Mouse (Mus musculus) gastrocnemius, adult 8-10 months (tissue): Measurements from ENCODE around the gene Tert. TPM values are rescaled to one million over a fixed set of nuclear protein-coding genes. Genes with fewer than 3 reads are reported as not detected.

Experiments
- DNase-seq, 2 experiments: peaks; one replicate each; pipeline ENCODE4 v3.0.0; 2022; ENCODE audit warnings: low spot score in 2 of 2
- total RNA-seq, 4 experiments: library from RNA; stranded (reverse); gene quantifications; 2 replicates each; pipeline ENCODE4 v1.2.4; 2022

The Tert gene
- total RNA-seq, result under 1 TPM in 1 of 4 experiments, not detected in 3; 0.15 TPM

GRCm38 (mm10) chr13:73626745-73627549, at the start of gene Tert:
Gene Tert (plus strand): TSS chr13:73626911.
- no peak for DNase-seq

GRCm38 (mm10) chr13:73577277-73577676, 49.4 kb upstream of the Tert start:
- DNase-seq, result no peak

GRCm38 (mm10) chr13:73591488-73591887, 35.2 kb upstream of the Tert start:
- DNase-seq, result no peak

DNA sequence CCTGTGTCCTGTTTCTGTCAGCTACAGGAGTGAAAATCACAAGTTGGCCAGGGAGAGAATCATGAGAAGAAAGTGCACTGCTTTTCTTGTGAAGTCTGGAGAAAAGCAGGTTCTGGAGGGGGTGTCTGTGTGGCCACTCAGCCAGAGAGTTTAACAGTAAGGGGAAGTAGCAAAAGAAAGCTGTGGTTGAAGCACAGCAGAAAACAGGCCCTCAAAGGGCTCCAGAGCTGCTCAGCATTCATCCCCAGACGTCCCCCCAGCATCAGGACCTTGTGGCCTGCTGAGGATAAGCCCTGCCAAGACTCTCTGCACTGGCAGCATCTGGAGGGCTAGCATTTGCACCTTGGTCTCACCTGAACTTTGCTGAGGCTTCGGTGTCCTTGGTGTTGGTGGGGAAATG, 34.2 kb upstream of the Tert start:
- DNase-seq, result no peak

GRCm38 (mm10) chr13:73596276-73596675, 30.4 kb upstream of the Tert start:
- DNase-seq, result no peak

DNA sequence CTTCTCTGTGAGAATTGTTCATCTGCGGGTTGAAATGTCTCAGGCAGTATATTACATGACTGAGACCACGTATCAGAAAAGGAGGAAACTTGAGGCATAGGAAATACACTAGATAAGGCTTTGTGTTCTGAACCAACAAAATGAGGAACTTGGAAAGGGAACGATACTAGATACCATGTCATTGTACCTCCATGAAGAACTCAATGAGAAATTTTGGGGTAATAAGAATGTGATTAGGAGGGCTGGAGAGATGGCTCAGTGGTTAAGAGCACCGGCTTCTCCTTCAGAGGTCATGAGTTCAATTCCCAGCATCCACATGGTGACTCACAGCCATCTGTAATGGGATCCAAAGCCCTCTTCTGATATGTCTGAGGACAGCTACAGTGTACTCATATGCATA, 26.5 kb upstream of the Tert start:
- no peak for DNase-seq

GRCm38 (mm10) chr13:73603046-73603445, 23.7 kb upstream of the Tert start:
- DNase-seq, result no peak

- peak; percentile 90 to 94 for DNase-seq
Measured at GRCm38 (mm10) chr13:73603522-73604155, 23.1 kb upstream of the Tert start, which contains the start of gene Clptm1l. Gene Clptm1l (plus strand): TSS chr13:73604006.

DNA sequence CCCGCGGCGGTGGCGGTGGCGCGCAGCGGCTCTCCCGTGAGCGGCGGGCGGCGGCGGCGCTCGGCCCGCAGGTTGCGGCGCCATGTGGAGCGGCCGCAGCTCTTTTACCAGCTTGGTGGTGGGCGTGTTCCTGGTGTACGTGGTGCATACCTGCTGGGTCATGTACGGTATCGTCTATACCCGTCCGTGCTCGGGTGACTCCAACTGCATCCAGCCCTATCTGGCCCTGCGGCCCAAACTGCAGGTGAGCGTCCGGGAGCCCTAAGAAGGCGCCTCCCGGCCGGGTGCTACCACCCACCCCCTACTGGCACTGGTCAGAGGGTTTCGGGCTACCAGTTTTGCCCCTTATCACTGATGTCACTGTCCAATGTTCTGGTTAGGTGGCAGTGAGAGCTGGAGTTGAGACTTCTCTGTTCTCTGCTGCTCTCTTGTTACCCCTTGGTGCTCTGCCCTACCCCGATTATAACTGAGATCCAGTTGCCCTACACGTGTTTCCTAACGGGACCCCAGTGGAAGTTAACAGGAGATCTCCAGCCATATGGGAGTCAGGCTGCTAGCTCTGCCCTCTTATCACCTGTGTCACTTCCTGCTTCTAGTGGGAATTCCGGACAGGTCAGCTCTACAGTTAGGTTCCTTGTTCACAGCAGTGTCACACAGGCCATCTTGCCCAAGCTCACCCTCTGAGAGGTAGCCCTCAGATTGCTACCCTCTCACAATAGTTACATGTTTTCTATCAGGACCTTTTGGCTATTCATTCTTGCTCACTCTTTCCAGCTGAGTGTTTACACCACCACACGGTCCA, 22.4 kb upstream of the Tert start:
- no peak for DNase-seq

DNA sequence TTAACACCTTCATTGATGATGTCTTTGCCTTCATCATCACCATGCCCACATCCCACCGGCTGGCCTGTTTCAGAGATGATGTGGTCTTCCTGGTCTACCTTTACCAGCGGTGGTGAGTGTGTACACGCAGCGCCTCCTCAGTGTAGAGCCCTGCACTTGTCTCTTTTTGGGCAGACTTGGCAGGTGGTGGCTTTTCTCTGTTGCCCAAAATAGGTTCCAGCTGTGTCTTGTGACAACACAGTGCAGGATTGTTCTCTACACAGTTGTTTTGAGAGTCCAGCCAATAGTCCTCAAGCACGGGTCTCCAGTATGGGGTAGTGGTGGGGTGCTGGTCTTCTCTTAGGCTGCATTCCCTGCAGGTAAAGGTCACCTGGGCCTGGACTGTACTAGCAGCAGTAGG, 8.3 kb upstream of the Tert start:
- no peak for DNase-seq

DNA sequence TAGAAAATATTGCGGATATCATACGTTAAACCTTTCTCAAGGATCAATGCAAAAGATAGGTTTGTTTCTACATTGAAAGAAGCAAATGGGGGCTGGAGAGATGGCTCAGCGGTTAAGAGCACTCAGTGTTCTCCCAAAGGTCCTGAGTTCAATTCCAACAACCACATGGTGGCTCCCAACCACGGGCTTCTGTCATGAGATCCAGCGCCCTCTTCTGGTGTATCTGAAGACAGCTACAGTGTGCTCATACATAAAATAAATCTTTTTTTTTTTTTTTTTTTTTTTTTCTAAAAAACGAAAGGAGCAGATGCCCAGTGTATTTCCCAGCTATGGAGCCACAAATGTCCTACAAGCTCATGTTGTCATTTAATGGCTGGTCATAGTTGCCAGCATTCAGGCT, 6.1 kb upstream of the Tert start:
- no peak for DNase-seq

DNA sequence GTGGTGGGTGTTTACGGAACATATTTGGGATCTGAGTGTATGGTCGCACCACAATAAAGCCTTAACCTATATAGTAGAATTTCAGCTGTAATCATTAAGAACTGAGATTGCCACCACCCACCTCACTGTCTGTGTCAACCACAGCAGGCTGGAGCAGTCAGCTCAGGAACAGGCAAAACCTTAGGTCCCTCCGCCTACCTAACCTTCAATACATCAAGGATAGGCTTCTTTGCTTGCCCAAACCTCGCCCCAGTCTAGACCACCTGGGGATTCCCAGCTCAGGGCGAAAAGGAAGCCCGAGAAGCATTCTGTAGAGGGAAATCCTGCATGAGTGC, 334 bp upstream of the Tert start:
- no peak for DNase-seq

GRCm38 (mm10) chr13:73628586-73629113, 1.9 kb downstream of the Tert start:
- no peak for DNase-seq

DNA sequence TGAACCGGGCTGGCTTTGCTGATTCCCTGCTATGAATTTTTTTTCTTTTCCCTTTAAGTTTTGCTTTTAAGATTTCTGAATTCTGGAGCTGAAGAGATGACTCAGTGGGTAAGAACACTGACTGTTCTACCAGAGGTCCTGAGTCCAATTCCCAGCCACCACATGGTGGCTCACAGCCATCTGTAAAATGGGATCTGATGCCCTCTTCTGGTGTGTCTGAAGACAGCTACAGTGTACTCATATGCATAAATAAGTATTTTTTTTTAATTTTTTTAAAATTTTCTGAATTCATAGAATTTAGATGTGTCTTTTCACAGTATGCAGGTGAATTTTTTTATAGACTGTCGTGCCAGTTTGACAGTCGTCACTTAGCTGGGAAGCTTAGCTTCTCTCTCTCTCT, 5.1 kb downstream of the Tert start:
- no peak for DNase-seq

DNA sequence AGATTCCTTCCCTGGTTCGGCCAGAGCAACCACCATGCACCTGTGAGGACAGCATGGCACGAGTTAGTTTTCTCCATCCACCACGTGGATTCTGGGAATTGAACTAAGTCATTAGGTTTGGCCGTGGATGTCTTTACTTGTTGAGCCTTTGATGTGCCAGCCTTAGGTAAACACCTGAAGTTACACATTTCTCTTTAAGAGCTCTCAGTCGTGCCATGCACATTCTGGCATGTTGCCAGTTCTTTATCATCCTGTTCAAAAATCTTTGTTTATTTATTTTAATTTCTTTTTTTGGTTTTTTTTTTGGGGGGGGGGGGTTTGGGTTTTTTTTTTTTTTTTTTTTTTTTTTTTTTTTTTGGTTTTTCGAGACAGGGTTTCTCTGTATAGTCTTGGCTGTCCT, 11.1 kb downstream of the Tert start:
- no peak for DNase-seq

DNA sequence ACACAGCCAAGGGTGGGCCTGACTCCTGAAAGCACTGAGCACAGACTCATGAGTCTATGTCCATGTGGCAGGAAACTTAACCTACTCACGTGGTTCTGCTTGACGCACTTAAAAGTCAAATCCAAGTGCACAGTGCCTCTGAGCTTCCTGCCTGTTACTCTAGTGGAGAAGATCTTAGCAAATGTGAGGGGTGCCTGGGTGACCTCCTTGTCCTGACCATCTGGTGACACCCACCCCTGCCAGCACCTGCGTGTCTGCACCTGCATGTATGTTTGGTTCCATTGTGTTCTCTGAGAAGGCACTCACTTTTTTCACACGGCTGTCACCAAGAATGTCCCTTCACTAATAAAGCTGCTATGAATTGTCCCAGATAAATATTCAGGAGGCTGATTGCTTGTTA, 14.6 kb downstream of the Tert start:
- DNase-seq, result no peak

DNA sequence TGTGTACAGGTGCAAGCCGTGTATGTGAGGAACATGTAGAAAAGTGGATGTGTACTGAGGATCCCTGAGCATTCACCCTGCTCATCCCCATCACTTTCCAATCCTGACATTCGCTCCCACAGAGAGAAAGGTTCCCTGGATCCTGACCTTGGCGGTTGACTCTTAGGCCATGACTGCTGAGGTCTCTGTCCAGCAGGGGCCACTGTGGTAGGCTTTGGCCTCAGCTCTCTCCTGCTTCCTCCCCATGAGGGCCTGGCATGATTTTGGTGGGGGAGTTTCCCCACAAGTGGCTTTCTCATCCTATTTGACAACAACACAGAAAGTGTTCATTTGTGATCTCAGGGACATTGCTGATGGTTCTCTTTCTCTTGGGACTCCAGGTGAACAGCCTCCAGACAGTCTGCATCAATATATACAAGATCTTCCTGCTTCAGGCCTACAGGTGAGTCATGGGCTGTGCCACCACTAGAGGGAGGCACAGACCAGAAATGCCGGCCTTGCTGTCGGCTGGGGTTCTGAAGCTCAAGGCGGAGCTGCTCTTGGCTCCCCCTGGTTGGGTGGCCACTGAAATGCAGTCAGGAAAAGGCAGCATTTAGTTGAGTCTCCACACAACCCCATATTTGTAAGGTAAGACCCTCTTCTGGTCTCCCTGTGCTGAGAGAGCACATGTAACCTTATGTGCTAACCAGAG, 19.8 kb downstream of the Tert start:
- no peak for DNase-seq

DNA sequence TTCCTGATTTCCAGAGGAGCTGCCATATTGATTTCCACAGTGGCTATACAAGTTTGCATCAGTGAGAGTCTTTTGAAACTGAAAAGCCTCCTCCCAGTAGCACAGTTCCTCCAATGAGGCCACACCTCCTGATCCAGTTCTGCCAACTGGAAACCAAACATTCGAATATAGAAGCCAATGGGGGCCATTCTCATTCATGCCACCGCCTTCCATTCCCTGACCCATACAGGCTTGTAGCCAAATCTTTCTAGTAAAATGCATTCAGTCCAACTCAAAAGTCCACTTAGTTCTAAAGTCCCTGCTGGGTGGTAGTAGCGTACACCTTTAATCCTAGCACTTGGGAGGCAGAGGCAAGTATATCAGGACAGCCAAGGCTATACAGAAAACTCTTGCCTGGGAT, 26.6 kb downstream of the Tert start:
- DNase-seq, result no peak

GRCm38 (mm10) chr13:73654976-73655375, 28.3 kb downstream of the Tert start:
- DNase-seq, result no peak

DNA sequence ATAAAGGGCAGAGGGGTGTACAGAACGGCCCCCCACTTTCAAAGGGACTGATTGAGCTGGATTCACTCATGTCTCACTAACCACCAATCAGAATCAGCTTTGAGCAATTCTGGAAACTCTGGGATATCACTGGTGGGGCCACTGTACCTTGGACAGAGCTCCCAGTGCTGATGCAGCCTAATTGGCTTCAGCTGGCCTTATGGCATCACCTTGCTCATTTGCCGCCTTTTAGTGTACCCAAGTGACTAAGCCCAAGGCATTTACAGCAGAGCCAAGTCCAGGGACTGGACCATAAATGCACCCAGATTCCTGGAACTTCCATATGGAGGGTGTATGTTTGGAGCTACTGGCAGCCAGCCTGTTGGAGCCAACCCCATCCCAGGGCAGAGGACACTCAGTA, 32.2 kb downstream of the Tert start:
- no peak for DNase-seq

DNA sequence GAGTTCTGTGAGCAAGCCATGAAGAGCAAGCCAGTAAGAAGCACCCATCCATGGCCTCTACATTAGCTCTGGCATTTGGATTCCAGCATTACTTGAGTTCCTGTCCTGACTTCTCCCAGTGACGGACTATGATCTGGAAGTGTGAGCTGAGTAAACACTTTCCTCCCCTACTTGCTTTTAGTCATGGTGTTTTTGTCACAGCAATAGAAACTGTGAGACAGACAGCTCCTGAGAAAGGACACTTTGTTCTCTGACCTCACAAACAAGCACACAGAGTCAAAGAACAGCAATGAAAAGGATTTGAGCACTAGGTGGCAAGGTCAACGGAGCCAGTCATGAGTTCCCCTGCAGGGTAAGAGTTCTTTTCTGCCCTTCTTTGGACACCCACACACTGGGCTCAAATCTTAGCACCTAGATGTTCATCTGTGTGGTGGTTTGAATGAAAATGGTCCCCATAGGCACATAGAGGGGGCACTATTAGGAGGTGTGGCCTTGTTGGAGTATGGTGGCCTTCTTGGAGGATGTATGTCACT, 33.5 kb downstream of the Tert start:
- no peak for DNase-seq
